Comparison of ENCODE assay signal across 8 mouse cellular contexts in the genomic region with DNA sequence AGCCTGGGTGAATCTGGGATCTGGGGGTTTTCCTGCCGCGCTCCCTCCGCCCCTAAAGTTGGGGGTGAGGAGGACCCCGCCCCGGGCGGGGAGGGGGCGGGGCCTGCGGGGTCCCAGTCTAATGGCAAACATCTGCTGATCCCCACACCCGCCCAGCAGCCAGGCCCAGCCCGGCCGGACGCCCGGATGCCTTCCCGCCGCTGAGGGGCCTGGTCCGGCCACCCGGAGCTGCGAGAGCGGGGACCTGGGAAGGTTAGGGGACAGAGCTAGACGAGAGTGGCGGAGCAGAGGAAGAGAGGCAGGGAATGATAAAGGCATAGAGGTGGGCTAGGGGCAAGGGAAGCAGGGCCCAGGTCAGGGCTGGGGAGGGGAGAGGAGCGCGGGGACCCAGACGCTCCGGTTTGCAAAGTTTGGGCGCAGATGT. TPM values are rescaled to one million over a fixed set of nuclear protein-coding genes. Genes with fewer than 3 reads are reported as not detected.
DNase-seq lines count a peak whose midpoint lies in the region; ATAC-seq and TF ChIP-seq lines count a peak whose summit lies in the region.

No protein-coding gene starts in this region.

- DNase-seq in adrenal gland, adult 2 months: peak; percentile 76
- DNase-seq in forebrain, embryonic 14.5 days (ENCODE audit: low spot score): peak; percentile 28
- DNase-seq in heart, postnatal 4 days: peak; percentile 81
- DNase-seq in testis, postnatal 10 days (ENCODE audit: low spot score): peak; percentile 84
- DNase-seq in layer of hippocampus, postnatal 25 days (ENCODE audit: extremely low spot score in 1 of 2, low spot score in 1 of 2): no peak

- peak; percentile 59 for ATAC-seq in forebrain, embryonic 14.5 days
- ATAC-seq in limb, embryonic 13.5 days (ENCODE audit: low FRiP score, low read depth): peak; percentile 77
- peak; percentile 63; the same call in 1 of the 2 replicates for ATAC-seq in midbrain, embryonic 12.5 days (ENCODE audit: low FRiP score, low read depth)

- peak overlapping the region; percentile 52; the same call in 1 of the 2 replicates for H3K27ac ChIP-seq in forebrain, embryonic 14.5 days (ENCODE audit: low read depth, low read length)
- peak overlapping the region; percentile 95 for H3K27ac ChIP-seq in limb, embryonic 13.5 days
- H3K27ac ChIP-seq in midbrain, embryonic 12.5 days (replicated peaks): peak overlapping the region; percentile 40

- under 1% methylated on average over 26 of the region's 26 CpGs for WGBS in forebrain, embryonic 14.5 days
- under 1% methylated on average over 26 of the region's 26 CpGs for WGBS in limb, embryonic 13.5 days
- WGBS in midbrain, embryonic 12.5 days: 2% methylated on average over 25 of the region's 26 CpGs

- H3K36me3 ChIP-seq in E14TG2a.4 (ENCODE audit: insufficient read depth, low read length): peaks cover 82% of the 10 kb centered on the region
- no peaks in the 10 kb centered on the region for H3K36me3 ChIP-seq in forebrain, embryonic 14.5 days (ENCODE audit: control insufficient read depth, insufficient read depth, low read length)
- H3K36me3 ChIP-seq in limb, embryonic 13.5 days: peaks cover 56% of the 10 kb centered on the region
- peaks cover 19% of the 10 kb centered on the region for H3K36me3 ChIP-seq in midbrain, embryonic 12.5 days

- peak overlapping the region; percentile 68 for H3K9ac ChIP-seq in forebrain, embryonic 14.5 days (ENCODE audit: low read length)
- H3K9ac ChIP-seq in limb, embryonic 13.5 days: peak overlapping the region; percentile 93
- H3K9ac ChIP-seq in midbrain, embryonic 12.5 days (replicated peaks): peak overlapping the region; percentile 66

- H3K9me3 ChIP-seq in E14TG2a.4 (ENCODE audit: low read length): no peaks in the 10 kb centered on the region
- no peaks in the 10 kb centered on the region for H3K9me3 ChIP-seq in forebrain, embryonic 14.5 days (replicated peaks; ENCODE audit: control insufficient read depth, low read length)
- H3K9me3 ChIP-seq in limb, embryonic 13.5 days: no peaks in the 10 kb centered on the region
- H3K9me3 ChIP-seq in midbrain, embryonic 12.5 days: no peaks in the 10 kb centered on the region

- no peaks in the 10 kb centered on the region for H3K27me3 ChIP-seq in E14TG2a.4 (ENCODE audit: insufficient read depth, low read length)
- H3K27me3 ChIP-seq in forebrain, embryonic 14.5 days (replicated peaks; ENCODE audit: control insufficient read depth, insufficient read depth, low read length): no peaks in the 10 kb centered on the region
- no peaks in the 10 kb centered on the region for H3K27me3 ChIP-seq in limb, embryonic 13.5 days
- no peaks in the 10 kb centered on the region; the same call in 1 of the 2 replicates for H3K27me3 ChIP-seq in midbrain, embryonic 12.5 days

- H3K4me1 ChIP-seq in E14TG2a.4 (replicated peaks; ENCODE audit: low read depth, low read length): peaks cover 88% of the 10 kb centered on the region
- H3K4me1 ChIP-seq in forebrain, embryonic 14.5 days (ENCODE audit: control insufficient read depth, insufficient read depth, low read length): peaks cover 7% of the 10 kb centered on the region
- peaks cover 31% of the 10 kb centered on the region for H3K4me1 ChIP-seq in limb, embryonic 13.5 days
- H3K4me1 ChIP-seq in midbrain, embryonic 12.5 days: peaks cover 16% of the 10 kb centered on the region

- TF ChIP-seq CTCF in E14TG2a.4 (conservative IDR thresholded peaks at IDR 0.05; ENCODE audit: low read length): no peak

- peak overlapping the region; percentile 97 for H3K4me3 ChIP-seq in E14TG2a.4 (replicated peaks; ENCODE audit: low read length)
- peak overlapping the region; percentile 51 for H3K4me3 ChIP-seq in forebrain, embryonic 14.5 days (ENCODE audit: low read depth, low read length)
- H3K4me3 ChIP-seq in limb, embryonic 13.5 days: peak overlapping the region; percentile 94
- H3K4me3 ChIP-seq in midbrain, embryonic 12.5 days: peak overlapping the region; percentile 68

- peak overlapping the region; percentile 87 for H3K4me2 ChIP-seq in forebrain, embryonic 14.5 days (ENCODE audit: low read length)
- peak overlapping the region; percentile 69 for H3K4me2 ChIP-seq in limb, embryonic 13.5 days (replicated peaks)
- H3K4me2 ChIP-seq in midbrain, embryonic 12.5 days (replicated peaks): peak overlapping the region; percentile 82

RNA-seq across cellular contexts. Expression of a gene that starts 0.6 kb away (rescaled TPM):
- 10 to 100 TPM; 28.4 to 56.2 TPM for total RNA-seq in adrenal gland, adult 2 months (2021)
- polyA plus RNA-seq in adrenal gland, adult 2 months (2012; rRNA removed): 67.8 and 76.1 TPM in 2 replicates
- polyA plus RNA-seq in forebrain, embryonic 14.5 days (2014; fragmentation: Nextera tagmentation; extraction: Ambion mirVana): 0.99 and 1.3 TPM in 2 replicates
- total RNA-seq in heart, postnatal 4 days (2021): 10 to 100 TPM; 50.7 to 53.7 TPM
- 18.9 and 21.3 TPM in 2 replicates for polyA plus RNA-seq in limb, embryonic 13.5 days (2015; fragmentation: Nextera tagmentation; extraction: Ambion mirVana)
- polyA plus RNA-seq in midbrain, embryonic 12.5 days (2016; fragmentation: Nextera tagmentation; extraction: Ambion mirVana): 7.7 and 9.9 TPM in 2 replicates
- 1 to 10 TPM; 6.3 to 7.4 TPM for total RNA-seq in layer of hippocampus, postnatal 25 days (2021)

RNA-seq across cellular contexts. Expression of a gene that starts 37.4 kb away (rescaled TPM):
- 1 to 10 TPM; 8.1 to 8.7 TPM for total RNA-seq in adrenal gland, adult 2 months (2021)
- 26.5 and 55.8 TPM in 2 replicates for polyA plus RNA-seq in adrenal gland, adult 2 months (2012; rRNA removed)
- polyA plus RNA-seq in forebrain, embryonic 14.5 days (2014; fragmentation: Nextera tagmentation; extraction: Ambion mirVana): 0.26 TPM in 1 of 2 replicates, not detected in the other
- not detected for total RNA-seq in heart, postnatal 4 days (2021)
- 0.67 and 0.91 TPM in 2 replicates for polyA plus RNA-seq in limb, embryonic 13.5 days (2015; fragmentation: Nextera tagmentation; extraction: Ambion mirVana)
- polyA plus RNA-seq in midbrain, embryonic 12.5 days (2016; fragmentation: Nextera tagmentation; extraction: Ambion mirVana): 0.28 and 0.64 TPM in 2 replicates
- total RNA-seq in layer of hippocampus, postnatal 25 days (2021): not detected

RNA-seq across cellular contexts. Expression of a gene that starts 37.8 kb away (rescaled TPM):
- 1 to 10 TPM; 1.9 to 3.7 TPM for total RNA-seq in adrenal gland, adult 2 months (2021)
- polyA plus RNA-seq in adrenal gland, adult 2 months (2012; rRNA removed): 1.4 and 1.5 TPM in 2 replicates
- 53.7 and 64.3 TPM in 2 replicates for polyA plus RNA-seq in forebrain, embryonic 14.5 days (2014; fragmentation: Nextera tagmentation; extraction: Ambion mirVana)
- total RNA-seq in heart, postnatal 4 days (2021): 10 to 100 TPM; 37.2 to 38.4 TPM
- 109 and 117 TPM in 2 replicates for polyA plus RNA-seq in limb, embryonic 13.5 days (2015; fragmentation: Nextera tagmentation; extraction: Ambion mirVana)
- polyA plus RNA-seq in midbrain, embryonic 12.5 days (2016; fragmentation: Nextera tagmentation; extraction: Ambion mirVana): 74.2 and 87.2 TPM in 2 replicates
- 1 to 10 TPM; 1.1 to 2.5 TPM for total RNA-seq in layer of hippocampus, postnatal 25 days (2021)

RNA-seq across cellular contexts. Expression of a gene that starts 54.5 kb away (rescaled TPM):
- total RNA-seq in adrenal gland, adult 2 months (2021): 10 to 100 TPM; 32.9 to 37.0 TPM
- 76.6 and 91.2 TPM in 2 replicates for polyA plus RNA-seq in adrenal gland, adult 2 months (2012; rRNA removed)
- 6.7 and 10.3 TPM in 2 replicates for polyA plus RNA-seq in forebrain, embryonic 14.5 days (2014; fragmentation: Nextera tagmentation; extraction: Ambion mirVana)
- total RNA-seq in heart, postnatal 4 days (2021): 10 to 100 TPM; 61.4 to 70.0 TPM
- polyA plus RNA-seq in limb, embryonic 13.5 days (2015; fragmentation: Nextera tagmentation; extraction: Ambion mirVana): 37.5 and 39.6 TPM in 2 replicates
- 20.0 and 24.5 TPM in 2 replicates for polyA plus RNA-seq in midbrain, embryonic 12.5 days (2016; fragmentation: Nextera tagmentation; extraction: Ambion mirVana)
- total RNA-seq in layer of hippocampus, postnatal 25 days (2021): 10 to 100 TPM; 13.1 to 18.4 TPM

Comparison
In these comparisons a context has a peak if more than half of its experiments do, and no peak if none do; other contexts are left out.
1. DNase-seq: peak in adrenal gland, adult 2 months (single experiment), forebrain, embryonic 14.5 days (single experiment), heart, postnatal 4 days (single experiment) and testis, postnatal 10 days (single experiment); none in layer of hippocampus, postnatal 25 days (0 of 2).
2. H3K27ac ChIP-seq: peak in every context shown above with its lines; median percentile 95 in limb, embryonic 13.5 days; 52 in forebrain, embryonic 14.5 days; 40 in midbrain, embryonic 12.5 days.
3. RNA of a gene that starts 37.4 kb away (polyA plus RNA-seq): 26.5 to 55.8 TPM in adrenal gland, adult 2 months; 0.67 to 0.91 TPM in limb, embryonic 13.5 days, 0.28 to 0.64 TPM in midbrain, embryonic 12.5 days and 0.26 TPM in forebrain, embryonic 14.5 days; every median in the first group is over 10 times any median in the second.
4. RNA of a gene that starts 37.8 kb away (polyA plus RNA-seq): 109 to 117 TPM in limb, embryonic 13.5 days, 74.2 to 87.2 TPM in midbrain, embryonic 12.5 days and 53.7 to 64.3 TPM in forebrain, embryonic 14.5 days; 1.4 to 1.5 TPM in adrenal gland, adult 2 months; every median in the first group is over 10 times any median in the second.
5. Peak in every context shown above with its lines, with median percentiles within 50 percentile points of each other: H3K4me3 ChIP-seq, ATAC-seq, H3K4me2 ChIP-seq and H3K9ac ChIP-seq.